Mouse (Mus musculus) gastrocnemius, postnatal 10 days (tissue): ENCODE results near the gene Mafg. TPM values are rescaled to one million over a fixed set of nuclear protein-coding genes. Genes with fewer than 3 reads are reported as not detected.
A peak's percentile ranks its signal among the peaks of the same experiment; 100 is the strongest.
"Not testable (repeated sequence)": the region's sequence is repeated elsewhere in the genome, so short reads cannot be mapped to it uniquely, and the experiment has no call there.

Source experiments
- DNase-seq: peaks from one replicate; pipeline ENCODE4 v3.0.0; 2021; ENCODE audit warnings: mixed read lengths
- total RNA-seq, 2 experiments: library from RNA; stranded (reverse); gene quantifications; 2 replicates each; pipeline ENCODE4 v1.2.3; 2021

The Mafg gene
- total RNA-seq, 2 experiments from 2014 or later = 27.6 to 39.6 TPM

DNA sequence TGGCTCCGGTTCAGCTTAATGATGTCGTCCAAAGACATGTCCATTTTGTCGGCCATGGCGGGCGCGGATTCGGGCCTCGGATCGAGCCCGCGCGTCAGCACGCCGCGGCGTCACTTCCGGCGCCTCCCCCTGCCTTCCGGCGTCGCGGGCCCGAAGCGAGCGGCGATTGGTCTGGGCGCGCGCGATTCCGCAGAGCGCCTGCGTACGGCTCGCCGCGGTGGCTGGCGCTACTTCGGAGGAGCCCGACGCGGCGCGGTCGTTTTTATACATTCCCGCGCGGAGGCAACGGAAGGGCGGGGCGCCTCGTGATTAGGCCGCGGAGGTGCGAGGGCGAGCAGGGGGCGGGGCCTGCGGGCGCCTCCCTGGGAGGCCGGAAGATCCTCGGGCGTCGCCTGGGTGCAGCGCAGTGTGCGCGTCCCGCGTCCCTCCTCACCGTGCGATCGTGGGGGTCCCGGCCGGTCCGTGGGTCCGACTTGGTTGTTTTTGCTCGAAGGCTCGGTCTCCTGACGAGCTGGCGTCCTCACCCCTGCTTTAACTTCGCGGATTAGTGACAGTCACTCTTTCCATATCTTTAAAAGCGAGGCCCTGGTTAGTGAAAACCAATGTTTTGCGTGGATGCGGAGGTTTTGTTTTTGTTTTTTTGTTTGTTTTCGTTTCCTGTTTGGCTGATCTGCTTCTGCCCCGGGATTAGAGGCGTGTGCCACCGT lies 35.0 kb downstream of the Mafg start, which contains the start of the genes Alyref and Anapc11:
Alyref (minus strand) TSS at position 83 of the 707 bp plus-strand sequence.
Anapc11 (plus strand) TSS at position 139 of the 707 bp plus-strand sequence.
- peak; percentile 96 for DNase-seq

DNA sequence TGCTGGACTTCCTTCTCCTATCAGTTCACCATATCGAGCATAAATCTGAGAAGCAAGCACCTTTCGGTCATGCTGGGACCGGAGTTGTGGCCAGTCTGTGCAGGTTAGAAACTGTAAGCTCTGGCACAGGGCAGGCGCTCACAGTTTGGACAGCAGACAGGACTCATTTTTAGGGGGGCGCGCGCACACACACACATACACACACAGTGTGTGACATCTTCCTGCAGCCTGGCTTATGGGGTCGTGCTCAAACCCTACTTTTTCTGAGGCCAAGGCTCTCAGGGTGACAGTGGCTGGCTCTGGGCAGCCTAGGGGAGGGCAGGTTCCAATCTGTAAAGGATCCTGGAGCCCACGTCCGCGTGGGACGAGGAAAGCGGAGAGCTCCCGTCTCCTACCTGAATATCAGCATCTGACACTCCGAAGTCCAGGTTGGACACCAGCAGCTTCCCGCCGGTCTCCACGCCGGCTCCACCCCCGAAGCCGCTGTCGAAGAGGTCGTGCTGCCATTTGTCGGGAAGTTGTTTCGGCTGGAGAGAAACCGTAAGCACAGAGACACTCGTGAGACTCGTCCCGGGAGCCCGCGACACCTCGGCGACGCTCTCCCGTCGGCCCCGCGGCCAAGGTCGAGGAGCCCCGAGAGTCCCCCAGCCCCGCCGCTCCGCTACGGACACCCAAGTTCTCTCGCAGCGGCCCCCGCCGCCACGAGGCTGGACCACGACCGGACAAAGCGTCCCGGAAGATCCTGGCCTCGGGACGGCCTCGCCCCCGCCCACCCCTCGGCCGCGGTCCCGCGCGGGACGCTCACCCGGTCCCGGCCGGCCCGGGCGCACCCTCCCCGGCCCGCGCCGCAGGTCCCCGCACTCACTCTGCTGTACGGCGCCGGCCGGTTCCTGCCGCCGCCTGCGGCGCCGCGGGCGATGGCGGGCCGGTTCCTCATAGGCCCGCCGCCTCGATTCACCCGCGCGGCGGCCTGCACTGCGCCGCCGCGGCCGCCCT lies 35.9 kb downstream of the Mafg start:
- no peak for DNase-seq

DNA sequence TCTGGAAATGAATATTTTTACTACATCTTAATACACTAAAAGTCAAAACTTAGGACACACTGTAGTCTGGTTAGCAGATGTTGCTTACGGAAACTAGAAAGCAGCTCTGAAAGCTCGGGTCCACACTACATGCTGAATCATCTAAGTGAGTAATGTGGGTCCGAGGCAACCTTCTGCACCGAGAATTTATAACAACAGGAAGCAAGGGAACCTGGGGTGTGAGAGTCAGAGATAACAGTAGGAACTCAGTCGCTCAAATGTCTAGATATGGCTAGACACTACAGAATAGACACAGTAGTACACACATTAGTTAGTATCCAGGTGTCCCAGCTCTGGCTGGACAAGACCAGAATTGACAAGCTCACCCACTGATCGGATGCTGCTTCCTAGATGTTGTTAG lies 44.9 kb downstream of the Mafg start:
- no peak for DNase-seq

DNA sequence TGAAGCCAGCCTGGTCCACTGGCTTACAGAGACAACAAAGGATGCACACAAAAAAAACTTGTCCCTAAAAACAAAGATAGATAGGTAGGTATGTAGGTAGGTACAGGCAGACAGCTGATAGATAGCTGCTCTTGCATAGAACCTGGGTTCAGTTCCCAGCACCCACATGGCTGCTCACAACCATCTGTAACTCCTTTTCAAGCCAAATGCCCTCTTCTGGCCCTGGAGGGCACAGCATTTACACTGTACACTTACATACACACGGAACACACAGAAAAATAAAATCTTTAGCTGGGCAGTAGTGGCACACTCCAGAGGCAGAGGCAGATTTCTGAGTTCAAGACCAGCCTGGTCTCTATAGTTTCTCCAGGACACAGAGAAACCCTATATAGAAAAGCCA lies 49.5 kb downstream of the Mafg start:
- DNase-seq = no peak

DNA sequence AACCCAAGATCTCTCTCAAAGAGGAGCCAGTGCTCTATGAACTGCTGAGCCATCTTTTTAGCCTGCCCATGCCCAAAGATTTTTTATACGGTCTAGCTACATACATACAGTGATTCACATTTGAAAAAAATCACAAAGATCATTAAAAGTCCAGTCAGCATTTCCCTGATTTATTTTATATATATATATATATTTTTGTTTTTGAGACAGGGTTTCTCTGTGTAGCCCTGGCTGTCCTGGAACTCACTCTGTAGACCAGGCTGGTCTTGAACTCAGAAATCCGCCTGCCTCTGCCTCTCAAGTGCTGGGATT lies 50.5 kb downstream of the Mafg start:
- DNase-seq = not testable (repeated sequence)

DNA sequence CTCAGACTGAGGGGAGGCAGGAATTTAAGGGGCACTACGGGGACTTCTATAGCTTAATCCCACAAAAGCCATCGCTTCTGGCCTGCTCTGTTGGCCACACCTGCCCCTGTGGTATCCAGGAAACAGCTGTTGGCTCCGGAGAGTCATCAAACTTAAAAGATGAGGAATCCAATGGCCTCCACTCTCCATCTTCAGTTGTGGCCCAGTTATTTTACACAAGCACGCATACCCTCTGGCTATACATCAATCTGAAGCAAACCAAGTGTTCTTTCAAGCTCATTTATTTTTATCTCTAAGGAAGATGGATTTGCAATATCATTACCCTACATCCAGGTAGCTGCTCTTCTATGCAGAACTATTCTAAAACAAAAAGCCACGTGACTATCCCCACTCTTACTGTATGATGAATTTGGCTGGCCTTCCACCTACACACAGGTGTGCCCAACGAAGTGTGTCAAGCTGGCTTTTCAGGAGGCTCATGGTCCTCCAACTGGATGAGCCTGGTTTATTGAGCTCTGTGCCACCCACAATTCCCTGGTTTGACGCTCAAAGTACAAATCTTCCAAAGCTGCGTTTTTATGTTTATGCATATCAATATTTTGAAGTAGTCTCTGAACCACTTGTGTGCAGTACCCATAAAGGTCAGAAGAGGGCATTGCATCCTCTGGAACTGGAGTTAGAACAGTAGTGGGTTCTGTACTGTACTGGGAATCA lies 51.0 kb downstream of the Mafg start:
- no peak for DNase-seq

DNA sequence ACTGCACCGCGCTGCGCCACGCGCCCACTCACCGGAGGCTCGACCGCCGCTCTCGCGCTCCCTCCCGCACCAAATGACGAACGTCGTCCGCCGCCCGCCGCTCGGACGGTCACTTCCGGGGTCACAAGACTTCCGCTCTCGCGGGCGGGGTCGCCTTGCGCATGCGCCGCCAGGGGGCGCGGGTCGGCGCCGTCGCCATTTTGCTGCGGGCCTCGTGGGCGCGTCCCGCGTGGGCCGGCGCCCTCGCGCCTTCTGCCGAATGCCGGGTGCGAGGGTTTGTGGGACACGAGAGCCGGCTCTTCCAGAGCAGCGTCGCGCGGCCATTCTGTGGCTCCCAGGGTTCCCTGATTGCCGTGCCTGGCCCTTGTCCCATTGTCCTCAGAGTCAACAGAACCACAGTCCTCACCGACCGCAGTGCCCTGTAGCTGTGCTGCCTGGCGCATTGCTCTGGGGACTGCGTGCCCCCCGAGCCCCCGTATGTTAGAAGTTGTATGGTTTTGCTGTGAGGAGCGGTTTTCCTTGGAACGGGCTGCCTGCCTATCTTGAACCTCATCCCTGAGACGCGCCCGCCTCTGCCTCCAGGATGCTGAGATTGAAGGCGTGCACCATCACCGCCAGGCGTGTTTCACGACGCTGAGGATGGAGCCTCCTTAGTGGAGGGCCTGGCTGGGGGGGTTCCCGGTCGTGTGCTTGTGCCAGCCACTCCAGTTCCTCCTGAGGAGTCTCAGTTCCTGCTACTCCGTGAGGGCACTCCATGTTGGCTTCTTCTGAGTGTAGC lies 51.7 kb downstream of the Mafg start, which contains the start of gene Arhgdia:
Arhgdia (minus strand) TSS at position 135 of the 778 bp plus-strand sequence.
- peak; percentile 92 for DNase-seq

DNA sequence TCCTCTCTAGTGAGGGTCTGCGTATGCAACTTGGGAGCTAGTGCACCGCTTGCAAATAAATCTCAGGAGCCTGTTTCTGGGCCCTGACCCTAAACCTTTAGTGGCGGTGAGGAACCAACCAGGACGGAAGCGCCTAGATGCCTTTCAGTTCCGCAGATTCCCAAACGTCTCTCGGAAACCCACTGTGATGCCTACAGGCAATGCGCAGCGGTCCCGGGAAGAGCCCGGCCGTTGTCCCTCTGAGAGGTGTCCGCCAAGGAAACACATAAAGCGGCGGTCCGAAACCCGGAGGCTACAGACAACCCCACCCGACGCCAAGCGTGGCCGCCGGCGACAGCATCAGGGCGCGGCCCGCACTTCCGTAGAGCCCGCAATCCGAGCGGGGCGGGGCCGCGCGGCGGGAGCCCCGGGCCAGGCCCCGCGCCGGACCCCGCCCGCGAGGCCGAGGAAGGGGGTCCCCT lies 52.5 kb downstream of the Mafg start:
- DNase-seq = peak; percentile 48

DNA sequence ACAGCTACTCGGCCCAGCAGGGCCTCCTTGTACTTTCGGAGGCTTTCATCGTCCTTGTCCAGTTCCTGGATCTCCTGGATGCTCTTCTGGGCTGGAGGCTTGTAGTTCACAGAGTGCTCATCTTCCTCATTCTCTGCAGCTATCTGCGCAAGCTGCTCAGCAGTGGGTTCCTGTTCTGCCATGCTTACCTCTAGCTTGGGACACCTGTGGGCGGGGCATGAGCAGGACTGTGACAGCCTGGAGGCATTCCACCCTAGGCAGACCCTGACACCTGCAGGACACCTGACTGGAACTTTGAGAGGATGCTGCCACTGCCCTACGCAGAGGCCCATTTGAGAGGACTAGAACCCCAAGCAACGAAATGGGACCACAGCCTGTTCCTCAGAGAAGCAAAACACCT lies 53.2 kb downstream of the Mafg start:
- no peak for DNase-seq

DNA sequence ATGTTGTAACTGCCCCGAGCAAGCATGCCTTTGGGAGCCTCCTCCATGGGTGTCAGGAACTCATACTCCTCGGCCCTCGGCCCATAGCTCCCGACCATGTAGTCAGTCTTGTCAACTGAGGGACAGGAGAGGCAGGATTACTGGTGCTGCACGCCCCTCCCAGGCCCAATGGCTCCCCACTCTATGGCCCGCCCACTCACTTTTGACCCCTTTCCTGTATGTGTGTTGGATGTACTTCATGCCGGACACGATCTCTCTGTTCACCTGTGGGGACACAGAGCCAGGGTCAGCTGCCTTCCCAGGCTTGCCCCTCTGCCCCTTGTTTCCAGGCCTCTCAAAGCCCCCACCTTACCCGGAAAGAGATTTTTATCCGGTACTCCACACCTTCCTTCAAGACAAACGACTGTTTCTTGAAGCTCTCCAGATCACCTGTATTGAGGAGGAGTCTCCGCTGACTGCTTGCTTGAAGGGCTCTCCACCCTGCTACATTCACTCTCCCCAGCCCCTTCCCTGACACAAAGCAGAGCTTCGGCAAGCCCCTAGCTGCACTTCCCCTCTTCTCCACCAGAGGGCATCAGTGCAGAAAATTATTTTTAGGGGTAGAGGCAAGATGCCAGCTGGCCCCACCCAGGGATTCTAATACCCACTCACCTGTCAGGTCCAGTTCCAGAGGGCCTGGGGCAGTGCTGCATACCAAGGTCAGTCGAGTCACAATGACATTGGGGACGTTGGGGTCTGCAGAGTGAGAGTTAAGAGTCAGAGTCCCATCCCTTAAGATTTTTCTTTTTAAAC lies 53.9 kb downstream of the Mafg start:
- DNase-seq = peak; percentile 81

DNA sequence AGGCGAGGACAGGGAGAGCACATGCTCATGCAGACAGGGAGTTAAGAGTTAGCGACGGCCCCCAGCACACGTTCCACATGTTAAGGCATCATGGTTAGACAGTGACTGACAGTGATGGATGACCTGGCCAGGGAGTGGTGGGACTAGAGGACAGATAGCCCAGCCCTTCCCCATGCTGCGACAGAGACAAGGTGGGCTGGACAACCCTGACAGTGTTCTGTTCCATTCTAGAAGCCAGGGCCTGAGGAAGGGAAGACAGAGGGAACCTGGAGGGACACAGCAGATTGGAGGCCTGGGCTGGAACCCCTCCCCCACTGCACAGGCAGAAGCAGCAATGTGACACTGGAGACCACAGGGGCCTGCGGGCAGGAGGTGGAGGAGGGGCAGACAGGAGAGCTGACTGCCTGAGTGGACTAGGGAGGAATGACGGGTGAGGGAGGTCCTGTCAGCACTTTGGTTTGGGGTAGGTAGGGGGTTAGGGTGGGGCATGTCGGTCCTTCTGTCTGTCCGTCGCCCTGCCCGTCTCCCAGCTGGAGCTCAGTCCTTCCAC lies 54.6 kb downstream of the Mafg start:
- DNase-seq = no peak

DNA sequence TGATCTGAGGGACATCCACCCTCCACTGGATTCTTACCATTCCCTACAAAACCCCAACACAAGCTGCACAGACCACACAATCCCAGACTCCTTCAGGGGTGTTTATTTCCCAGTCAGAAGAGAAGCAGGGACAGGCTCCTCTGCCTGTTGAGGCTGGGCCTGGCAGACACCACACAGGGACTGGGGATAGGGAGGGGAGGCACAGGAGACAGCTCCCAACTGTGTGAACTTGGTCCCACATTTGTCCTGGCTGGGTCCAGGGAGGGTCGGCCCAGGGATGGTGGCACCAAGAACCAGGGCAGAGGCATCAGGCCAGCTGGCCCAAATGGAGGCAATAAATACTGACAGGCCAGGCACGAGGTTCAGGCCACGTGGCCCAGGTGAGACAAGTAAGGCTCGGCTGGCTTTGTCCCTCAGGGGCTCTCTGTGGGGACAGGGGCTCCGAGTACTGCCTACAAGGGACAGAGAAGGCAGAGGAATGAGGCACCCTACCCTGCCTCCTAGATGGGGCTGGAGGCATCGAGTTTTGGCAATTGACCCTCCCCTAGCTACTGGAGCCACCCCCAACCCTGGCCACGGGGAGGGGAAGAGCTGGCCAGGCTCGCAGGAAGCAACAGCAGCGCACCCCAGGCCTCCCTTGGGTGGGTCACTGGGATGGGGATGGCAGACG lies 55.2 kb downstream of the Mafg start:
- no peak for DNase-seq

DNA sequence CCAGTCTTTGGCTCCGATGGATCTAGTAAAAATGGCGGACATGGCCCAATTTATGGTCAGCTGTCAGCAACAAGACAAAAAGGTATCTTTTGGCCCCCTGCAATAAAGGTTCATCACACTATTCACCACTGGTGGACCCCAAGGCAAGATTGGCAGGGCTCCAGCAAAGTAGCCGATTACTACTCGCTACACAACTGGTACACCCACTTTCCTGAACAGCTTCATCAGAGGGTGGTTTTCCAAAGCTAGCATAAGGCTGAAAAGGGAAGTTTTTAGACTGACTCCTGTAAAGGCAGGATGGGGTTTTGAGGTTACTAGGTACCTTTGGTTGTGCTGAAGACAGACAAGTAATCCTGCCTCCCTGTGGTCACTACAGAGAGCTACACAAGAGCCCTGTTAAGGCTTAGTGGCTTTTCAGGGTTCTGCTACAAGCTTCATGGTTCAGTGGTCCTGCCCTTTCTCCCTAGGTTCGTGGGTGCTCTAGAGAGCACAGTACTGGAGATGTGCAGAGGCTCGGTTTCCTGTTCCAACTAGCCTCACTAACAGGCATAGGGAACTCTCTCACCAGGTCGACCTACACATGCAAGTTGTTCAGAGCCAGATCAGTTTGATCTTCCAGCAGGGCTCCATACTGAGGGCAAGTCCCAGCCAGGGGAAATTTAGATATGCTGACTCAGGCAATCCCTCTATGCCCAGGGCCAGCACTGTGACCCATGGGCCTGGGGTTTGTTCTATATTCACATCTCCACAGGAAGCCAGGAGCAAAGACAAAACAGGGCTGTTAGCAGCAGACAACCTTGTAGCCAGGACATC lies 56.0 kb downstream of the Mafg start:
- no peak for DNase-seq

DNA sequence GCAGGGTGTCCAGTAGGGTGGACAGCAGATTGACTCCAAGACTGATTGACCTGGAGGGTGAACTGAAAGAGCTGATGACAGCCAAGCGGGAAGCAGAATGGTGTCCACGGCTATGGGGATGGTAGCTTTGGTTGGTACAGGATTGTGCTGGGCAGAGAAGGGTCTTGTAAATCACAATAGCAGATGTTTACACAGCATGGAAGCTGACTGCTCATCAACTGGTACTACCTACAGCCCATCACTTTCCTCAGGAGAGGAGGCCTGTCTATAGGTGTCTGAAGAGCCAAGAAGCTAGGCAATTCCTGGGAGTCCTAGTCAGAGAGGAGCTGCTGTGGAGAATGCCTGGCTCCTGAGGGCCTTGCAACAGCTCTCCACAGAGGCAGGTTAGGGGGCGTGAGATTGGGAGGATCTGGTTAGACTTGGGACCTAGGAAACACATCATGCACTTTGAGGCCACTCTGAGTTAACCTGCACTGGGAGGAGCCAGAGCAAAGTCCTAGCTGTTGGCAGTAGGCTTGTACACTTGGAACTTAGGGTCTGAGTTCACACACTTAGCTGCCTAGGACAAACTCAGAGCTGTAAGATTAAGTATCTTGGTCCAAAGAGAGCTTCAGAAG lies 56.9 kb downstream of the Mafg start:
- DNase-seq = no peak

DNA sequence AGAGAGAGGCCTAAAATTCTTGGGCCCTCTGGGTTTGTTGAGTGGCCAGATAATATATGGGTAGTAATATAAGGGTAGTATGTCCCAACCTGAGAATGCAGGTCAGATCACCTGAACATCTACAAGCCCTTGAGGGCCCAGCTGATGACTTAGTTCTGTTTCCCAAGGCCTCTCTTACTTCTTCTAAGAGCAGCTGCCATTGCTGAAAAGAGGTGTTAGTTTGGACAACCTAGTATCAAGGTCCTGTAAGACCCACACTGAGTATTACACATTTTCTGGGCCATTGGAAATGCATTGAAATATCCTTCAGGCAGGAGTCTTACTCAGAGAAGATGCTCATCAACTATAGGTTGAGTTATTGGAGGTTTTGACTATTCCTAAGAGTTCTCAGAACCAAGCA lies 57.5 kb downstream of the Mafg start:
- DNase-seq = no peak
